Mouse (Mus musculus) MEL (cell line): ENCODE results near the gene Rnf26.

Experiments used
- CTCF ChIP-seq, 3 experiments: IDR thresholded peaks in 2 of 3; conservative IDR thresholded peaks in 1 of 3; 2 replicates each; pipeline ENCODE4 v1.5.1; 2011 to 2012; ENCODE audit warnings: low read length in 3 of 3, low read depth in 2 of 3, mild to moderate bottlenecking in 2 of 3, improper control_type of control experiment in 1 of 3, inconsistent platforms in 1 of 3, mixed read lengths in 1 of 3, moderate library complexity in 1 of 3; ENCODE audit not compliant: control insufficient read depth in 1 of 3, insufficient read depth in 1 of 3, poor library complexity in 1 of 3, severe bottlenecking in 1 of 3
- E2F4 ChIP-seq: IDR thresholded peaks from 2 replicates; pipeline ENCODE4 v1.6.1; 2011; ENCODE audit warnings: low read depth, low read length, improper control_type of control experiment, borderline replicate concordance
- GATA1 ChIP-seq: IDR thresholded peaks from 2 replicates; pipeline ENCODE4 v1.6.1; 2011; ENCODE audit warnings: low read depth, low read length, improper control_type of control experiment
- MAZ ChIP-seq: IDR thresholded peaks from 2 replicates; pipeline ENCODE4 v1.6.1; 2012; ENCODE audit warnings: low read depth, mild to moderate bottlenecking, inconsistent platforms, low read length, improper control_type of control experiment
- POLR2A ChIP-seq, 2 experiments: IDR thresholded peaks; 2 replicates each; pipeline ENCODE4 v1.6.1; 2011 to 2012; ENCODE audit warnings: low read length in 2 of 2, mild to moderate bottlenecking in 2 of 2, control low read depth in 1 of 2, improper control_type of control experiment in 1 of 2, low read depth in 1 of 2, moderate library complexity in 1 of 2; ENCODE audit not compliant: control insufficient read depth in 1 of 2, insufficient read depth in 1 of 2, poor library complexity in 1 of 2
- POLR2AphosphoS2 ChIP-seq: IDR thresholded peaks from 2 replicates; pipeline ENCODE4 v1.6.1; 2011; ENCODE audit warnings: low read length, improper control_type of control experiment
- RCOR1 ChIP-seq: IDR thresholded peaks from 2 replicates; pipeline ENCODE4 v1.6.1; 2012; ENCODE audit warnings: low read depth, mild to moderate bottlenecking, inconsistent platforms, low read length, improper control_type of control experiment
- TAL1 ChIP-seq: IDR thresholded peaks from 2 replicates; pipeline ENCODE4 v1.6.1; 2012; ENCODE audit warnings: mild to moderate bottlenecking, inconsistent platforms, low read length, moderate library complexity, mixed read lengths
- TCF12 ChIP-seq: IDR thresholded peaks from 2 replicates; pipeline ENCODE4 v1.6.1; 2014; ENCODE audit warnings: low read depth, mild to moderate bottlenecking, inconsistent platforms, low read length, improper control_type of control experiment, moderate library complexity
- UBTF ChIP-seq: IDR thresholded peaks from 2 replicates; pipeline ENCODE4 v1.6.1; 2012; ENCODE audit warnings: low read depth, mild to moderate bottlenecking, inconsistent platforms, low read length, improper control_type of control experiment, moderate library complexity, borderline replicate concordance; ENCODE audit not compliant: insufficient read depth
- USF1 ChIP-seq: IDR thresholded peaks from 2 replicates; pipeline ENCODE4 v1.6.1; 2014; ENCODE audit warnings: low read depth, mild to moderate bottlenecking, inconsistent platforms, low read length, improper control_type of control experiment, moderate library complexity

- TF ChIP-seq RCOR1 (no peak), GATA1 (no peak), E2F4 (no peak), CTCF (IDR thresholded peaks at IDR 0.05 in 2 of 3, conservative IDR thresholded peaks at IDR 0.05 in 1 of 3; ENCODE audit: control insufficient read depth in 1 of 3, insufficient read depth in 1 of 3, low read depth in 2 of 3, low read length in 3 of 3, poor library complexity in 1 of 3, severe bottlenecking in 1 of 3) (no peak), USF1 (no peak), TCF12 (no peak), POLR2AphosphoS2 (no peak), POLR2A (IDR thresholded peaks at IDR 0.05; ENCODE audit: control insufficient read depth in 1 of 2, insufficient read depth in 1 of 2, low read depth in 1 of 2, low read length in 2 of 2, poor library complexity in 1 of 2) (no peak), TAL1 (no peak), UBTF (no peak), MAZ (no peak)
These were observed 42.5 kb downstream of the Rnf26 start for GRCm38 (mm10) chr9:44070844-44071231.
